Mouse (Mus musculus): ENCODE measurements at regions not wholly inside any gene's neighbourhood (a gene's known extent, or its start where the extent isn't known, plus 50 kb on each side); places are given as distances from the start of the nearest gene placed in this dataset.

DNA sequence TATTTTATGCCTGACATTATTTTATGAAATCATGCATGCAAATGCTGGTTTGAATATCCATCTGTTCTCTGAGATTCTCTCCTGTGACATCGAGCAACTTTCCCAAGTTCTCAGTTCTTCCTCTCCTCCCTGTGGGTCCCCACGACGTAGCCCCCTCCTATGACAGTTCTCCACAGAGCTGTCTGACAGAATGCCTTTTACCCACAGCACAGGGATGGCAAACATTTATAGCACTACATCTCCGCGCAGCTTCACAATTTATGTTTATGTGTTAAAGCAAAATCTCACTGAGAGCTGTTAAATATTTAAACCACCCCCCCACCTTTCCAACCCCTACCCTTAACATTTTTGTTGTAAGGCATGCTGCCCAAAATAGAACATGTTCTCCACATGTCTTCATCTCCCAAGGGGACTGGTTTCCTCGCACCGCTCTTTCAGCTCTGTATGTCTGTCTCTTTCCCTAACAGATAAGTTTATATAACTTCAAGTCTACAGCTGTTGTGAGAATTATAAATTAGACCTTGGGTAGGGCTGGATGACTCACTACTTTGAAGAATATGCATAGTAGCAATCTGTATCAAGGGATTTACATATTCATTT, 63.5 kb upstream of the Ndst3 start:
- WGBS, result 71% methylated on average over 7 of the region's 7 CpGs
- H3K4me1 ChIP-seq (ENCODE audit: insufficient read depth, low read length), result no peaks in the 10 kb centered on the region

DNA sequence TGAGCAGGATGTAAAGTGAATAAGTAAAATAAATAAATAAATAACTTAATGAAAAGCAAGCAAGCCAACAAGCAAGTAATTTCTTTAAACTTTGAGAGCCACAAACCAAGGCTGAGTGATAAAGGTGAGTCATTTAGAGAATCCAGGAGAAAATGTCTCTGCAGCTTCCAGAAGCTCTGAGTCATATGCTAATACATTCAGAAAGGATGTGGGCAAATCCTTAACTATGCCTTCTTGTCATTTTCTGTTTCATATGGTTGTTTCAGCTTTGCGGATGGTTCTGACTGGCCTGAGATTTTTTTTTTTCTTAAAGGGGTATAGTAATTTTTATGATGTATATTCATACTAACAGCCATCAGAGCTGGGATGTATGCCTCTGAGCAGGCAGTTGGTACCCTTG, 64.3 kb upstream of the Ndst3 start:
- Histone ChIP-seq H3K27ac (ENCODE audit: low read length) (no peak overlapping the region), H3K4me1 (ENCODE audit: insufficient read depth, low read length) (no peaks in the 10 kb centered on the region), H3K9me3 (ENCODE audit: low read length) (no peaks in the 10 kb centered on the region), H3K9ac (replicated peaks; ENCODE audit: low read length) (no peak overlapping the region), H3K36me3 (ENCODE audit: insufficient read depth, low read length) (no peaks in the 10 kb centered on the region), H3K4me3 (ENCODE audit: low read length) (no peak overlapping the region), H3K27me3 (ENCODE audit: insufficient read depth, low read length) (no peaks in the 10 kb centered on the region), H3K4me2 (replicated peaks; ENCODE audit: low read depth, low read length) (no peak overlapping the region)
- no peak for ATAC-seq (ENCODE audit: low FRiP score, low TSS enrichment)
- 90% methylated on average over 1 of the region's 1 CpGs for WGBS

More for the DNA sequence above, 63.5 kb upstream of the Ndst3 start:
- H3K4me2 ChIP-seq (replicated peaks; ENCODE audit: low read depth, low read length), result no peak overlapping the region
- H3K9me3 ChIP-seq (ENCODE audit: low read length), result no peaks in the 10 kb centered on the region
- no peak overlapping the region for H3K27ac ChIP-seq (ENCODE audit: low read length)
- no peaks in the 10 kb centered on the region for H3K36me3 ChIP-seq (ENCODE audit: insufficient read depth, low read length)
- H3K27me3 ChIP-seq (ENCODE audit: insufficient read depth, low read length), result no peaks in the 10 kb centered on the region
- no peak for ATAC-seq (ENCODE audit: low FRiP score, low TSS enrichment)
- no peak overlapping the region for H3K9ac ChIP-seq (replicated peaks; ENCODE audit: low read length)
- H3K4me3 ChIP-seq (ENCODE audit: low read length), result no peak overlapping the region

DNA sequence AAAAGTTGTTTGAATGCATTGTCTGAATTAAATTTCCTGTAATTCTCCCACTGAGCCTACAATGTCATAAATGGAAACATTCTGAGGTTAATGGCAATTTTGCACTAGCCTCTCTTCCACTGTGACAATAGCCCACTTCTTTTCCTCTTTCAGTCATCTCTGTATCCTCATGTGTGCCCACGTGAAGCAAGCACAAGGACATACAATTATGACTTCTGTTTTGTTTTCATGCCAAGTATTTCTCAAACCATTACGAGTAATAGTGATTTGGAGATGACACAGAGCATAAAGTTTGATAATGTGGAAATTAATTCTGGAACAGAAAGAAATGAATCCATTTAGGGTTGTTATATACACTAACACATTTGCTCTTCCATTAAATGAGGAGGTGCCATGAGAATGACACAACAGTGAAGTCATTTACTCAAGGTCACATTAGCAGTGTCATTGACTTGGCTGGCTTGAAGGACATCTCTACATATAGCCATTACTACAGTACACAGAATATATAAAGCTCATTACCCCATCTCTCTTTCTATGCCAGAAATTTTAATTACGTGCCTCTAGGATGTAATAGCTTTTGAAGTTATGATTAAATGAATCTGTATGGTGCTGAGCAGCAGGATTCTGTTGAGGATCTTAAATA, 75.4 kb upstream of the Ndst3 start:
- H3K9ac ChIP-seq (replicated peaks; ENCODE audit: low read length), result no peak overlapping the region
- no peaks in the 10 kb centered on the region for H3K36me3 ChIP-seq (ENCODE audit: insufficient read depth, low read length)
- no peaks in the 10 kb centered on the region for H3K9me3 ChIP-seq (ENCODE audit: low read length)
- H3K4me1 ChIP-seq (ENCODE audit: insufficient read depth, low read length), result no peaks in the 10 kb centered on the region
- no peak for ATAC-seq (ENCODE audit: low FRiP score, low TSS enrichment)
- no peak overlapping the region for H3K4me3 ChIP-seq (ENCODE audit: low read length)
- H3K27ac ChIP-seq (ENCODE audit: low read length), result no peak overlapping the region
- no peaks in the 10 kb centered on the region for H3K27me3 ChIP-seq (ENCODE audit: insufficient read depth, low read length)
- WGBS, result 82% methylated on average over 3 of the region's 3 CpGs
- H3K4me2 ChIP-seq (replicated peaks; ENCODE audit: low read depth, low read length), result no peak overlapping the region

DNA sequence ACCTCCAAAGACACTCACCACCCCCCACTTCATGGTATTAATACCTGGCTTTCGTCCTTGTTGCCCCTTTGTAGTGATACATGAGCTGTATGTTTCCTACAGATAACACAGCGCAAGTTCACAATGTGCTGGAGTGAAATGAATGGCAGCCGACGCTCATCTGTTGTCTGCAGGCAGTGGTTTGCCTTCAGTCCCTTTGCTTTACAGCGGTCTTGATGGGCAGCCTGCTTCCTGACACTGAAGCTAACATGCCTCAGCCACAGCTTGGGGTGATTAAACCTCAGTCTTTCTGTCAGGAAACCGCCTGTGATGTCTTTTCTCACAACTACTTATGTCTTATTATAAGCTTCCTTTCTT, 75.9 kb upstream of the Ndst3 start:
- ATAC-seq (ENCODE audit: low FRiP score, low TSS enrichment), result no peak
- Histone ChIP-seq H3K36me3 (ENCODE audit: insufficient read depth, low read length) (no peaks in the 10 kb centered on the region), H3K27ac (ENCODE audit: low read length) (no peak overlapping the region), H3K4me3 (ENCODE audit: low read length) (no peak overlapping the region), H3K9me3 (ENCODE audit: low read length) (no peaks in the 10 kb centered on the region), H3K4me1 (ENCODE audit: insufficient read depth, low read length) (no peaks in the 10 kb centered on the region), H3K9ac (replicated peaks; ENCODE audit: low read length) (no peak overlapping the region), H3K4me2 (replicated peaks; ENCODE audit: low read depth, low read length) (no peak overlapping the region), H3K27me3 (ENCODE audit: insufficient read depth, low read length) (no peaks in the 10 kb centered on the region)
- WGBS, result 75% methylated on average over 6 of the region's 6 CpGs

DNA sequence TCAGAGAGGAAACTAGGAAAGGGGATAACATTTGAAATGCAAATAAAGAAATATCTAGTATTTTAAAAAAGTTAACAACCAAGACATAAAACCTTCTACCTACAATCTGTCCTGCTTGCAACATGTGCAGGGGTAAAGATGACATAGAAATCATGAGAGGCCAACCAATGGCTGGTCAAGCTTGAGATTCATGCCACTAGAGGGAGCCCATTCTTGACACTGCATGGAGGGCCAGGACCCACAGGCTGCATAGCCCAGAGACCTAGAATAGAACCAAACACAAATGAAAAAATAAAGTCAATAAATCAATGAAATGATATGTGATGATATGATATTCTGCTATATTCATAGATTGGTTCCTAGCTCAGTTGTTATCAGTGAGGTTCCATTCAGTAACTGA, 89.9 kb upstream of the Ndst3 start:
- Histone ChIP-seq H3K4me3 (ENCODE audit: low read length) (no peak overlapping the region), H3K27ac (ENCODE audit: low read length) (no peak overlapping the region), H3K9ac (replicated peaks; ENCODE audit: low read length) (no peak overlapping the region), H3K4me1 (ENCODE audit: insufficient read depth, low read length) (no peaks in the 10 kb centered on the region), H3K4me2 (replicated peaks; ENCODE audit: low read depth, low read length) (no peak overlapping the region), H3K27me3 (ENCODE audit: insufficient read depth, low read length) (no peaks in the 10 kb centered on the region), H3K9me3 (ENCODE audit: low read length) (no peaks in the 10 kb centered on the region), H3K36me3 (ENCODE audit: insufficient read depth, low read length) (no peaks in the 10 kb centered on the region)
- ATAC-seq (ENCODE audit: low FRiP score, low TSS enrichment), result no peak

DNA sequence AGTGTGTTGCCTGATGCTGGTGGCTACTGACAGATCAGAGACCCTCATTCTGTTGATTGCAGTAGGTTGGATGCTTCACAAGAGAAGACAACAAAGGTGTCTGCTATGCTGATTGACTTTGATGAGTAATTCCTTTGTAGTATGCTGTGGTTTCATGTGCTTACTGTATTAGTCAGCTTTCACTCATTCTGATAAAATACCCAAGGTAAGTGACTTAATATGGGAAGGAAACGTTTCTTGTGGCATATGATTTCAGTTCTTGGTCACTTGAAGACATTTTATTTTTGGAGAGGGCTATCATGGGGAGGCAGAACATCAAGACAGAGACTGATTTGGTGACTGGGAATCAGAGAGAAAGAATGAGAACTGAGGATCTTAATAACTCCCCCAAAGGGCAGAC, 90.9 kb upstream of the Ndst3 start:
- no peak for ATAC-seq (ENCODE audit: low FRiP score, low TSS enrichment)
- Histone ChIP-seq H3K4me1 (ENCODE audit: insufficient read depth, low read length) (no peaks in the 10 kb centered on the region), H3K9ac (replicated peaks; ENCODE audit: low read length) (no peak overlapping the region), H3K27ac (ENCODE audit: low read length) (no peak overlapping the region), H3K36me3 (ENCODE audit: insufficient read depth, low read length) (no peaks in the 10 kb centered on the region), H3K4me3 (ENCODE audit: low read length) (no peak overlapping the region), H3K9me3 (ENCODE audit: low read length) (no peaks in the 10 kb centered on the region), H3K4me2 (replicated peaks; ENCODE audit: low read depth, low read length) (no peak overlapping the region), H3K27me3 (ENCODE audit: insufficient read depth, low read length) (no peaks in the 10 kb centered on the region)
- 74% methylated on average over 1 of the region's 1 CpGs for WGBS

DNA sequence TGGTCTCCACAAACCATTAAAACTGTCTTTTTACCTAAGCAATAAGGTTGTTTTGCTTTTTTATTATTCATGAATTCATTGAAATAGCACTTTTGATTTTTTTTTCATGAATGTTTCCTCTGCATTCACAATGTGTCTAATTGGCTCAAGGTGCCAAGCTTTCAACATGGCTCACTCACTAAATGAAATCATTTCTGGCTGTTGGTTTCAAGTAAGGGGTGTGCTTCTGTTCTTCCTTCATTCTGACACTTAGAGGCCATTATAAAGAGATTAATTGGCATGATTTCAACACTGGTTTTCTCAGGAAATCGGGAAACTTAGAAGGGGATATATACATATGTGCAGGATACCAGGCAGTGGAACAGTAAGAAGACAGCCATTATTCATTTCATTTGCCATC, 93.5 kb upstream of the Ndst3 start:
- Histone ChIP-seq H3K9ac (replicated peaks; ENCODE audit: low read length) (no peak overlapping the region), H3K4me2 (replicated peaks; ENCODE audit: low read depth, low read length) (no peak overlapping the region), H3K36me3 (ENCODE audit: insufficient read depth, low read length) (no peaks in the 10 kb centered on the region), H3K27ac (ENCODE audit: low read length) (no peak overlapping the region), H3K4me3 (ENCODE audit: low read length) (no peak overlapping the region), H3K9me3 (ENCODE audit: low read length) (no peaks in the 10 kb centered on the region), H3K27me3 (ENCODE audit: insufficient read depth, low read length) (no peaks in the 10 kb centered on the region), H3K4me1 (ENCODE audit: insufficient read depth, low read length) (no peaks in the 10 kb centered on the region)
- no peak for ATAC-seq (ENCODE audit: low FRiP score, low TSS enrichment)
- 73% methylated on average over 1 of the region's 1 CpGs for WGBS

DNA sequence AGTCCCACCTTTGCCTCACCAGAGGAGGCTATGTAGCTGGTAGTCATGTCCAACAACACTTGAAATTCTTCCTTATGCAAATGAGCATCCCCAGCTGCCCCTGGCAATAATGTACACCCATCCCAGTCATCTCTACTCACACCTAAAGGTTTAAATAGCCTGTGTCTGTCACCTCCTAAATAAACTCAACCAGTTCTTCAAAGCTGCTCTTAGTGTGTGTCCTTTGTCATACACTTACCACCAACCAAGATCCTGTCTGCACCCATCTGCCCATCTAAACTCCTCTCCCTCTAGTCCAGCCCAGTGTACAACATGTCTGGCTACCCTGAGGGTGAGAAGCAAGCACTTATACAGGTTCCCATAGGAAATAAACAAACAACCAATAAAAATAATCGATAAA, 103.4 kb upstream of the Ndst3 start:
- no peaks in the 10 kb centered on the region for H3K27me3 ChIP-seq (ENCODE audit: insufficient read depth, low read length)
- no peak overlapping the region for H3K4me3 ChIP-seq (ENCODE audit: low read length)
- H3K36me3 ChIP-seq (ENCODE audit: insufficient read depth, low read length), result no peaks in the 10 kb centered on the region
- 94% methylated on average over 1 of the region's 1 CpGs for WGBS
- no peak for ATAC-seq (ENCODE audit: low FRiP score, low TSS enrichment)
- no peak overlapping the region for H3K9ac ChIP-seq (replicated peaks; ENCODE audit: low read length)
- H3K4me2 ChIP-seq (replicated peaks; ENCODE audit: low read depth, low read length), result no peak overlapping the region
- no peaks in the 10 kb centered on the region for H3K4me1 ChIP-seq (ENCODE audit: insufficient read depth, low read length)
- no peaks in the 10 kb centered on the region for H3K9me3 ChIP-seq (ENCODE audit: low read length)
- no peak overlapping the region for H3K27ac ChIP-seq (ENCODE audit: low read length)

DNA sequence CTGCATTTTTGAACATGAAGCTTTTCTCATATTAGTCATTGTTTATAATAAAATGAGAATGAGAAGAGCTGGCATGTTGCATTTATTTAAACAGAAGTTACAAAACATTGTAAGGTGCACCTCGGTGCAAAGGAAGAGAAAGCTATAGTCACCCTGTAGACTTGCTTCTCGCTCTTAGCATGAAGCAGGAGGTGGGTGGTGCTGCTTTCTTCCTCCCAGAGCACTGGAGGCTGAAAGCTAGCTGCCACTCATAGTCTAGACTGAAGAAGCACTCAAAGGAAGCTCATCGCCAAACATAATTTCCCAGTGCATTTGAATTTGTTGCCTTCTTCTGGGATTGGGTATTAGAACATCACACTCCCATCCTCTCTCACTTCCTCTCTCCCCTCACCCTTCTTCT, 114.7 kb upstream of the Ndst3 start:
- H3K27me3 ChIP-seq (ENCODE audit: insufficient read depth, low read length), result no peaks in the 10 kb centered on the region
- H3K36me3 ChIP-seq (ENCODE audit: insufficient read depth, low read length), result no peaks in the 10 kb centered on the region
- 95% methylated on average over 3 of the region's 3 CpGs for WGBS
- no peak overlapping the region for H3K4me2 ChIP-seq (replicated peaks; ENCODE audit: low read depth, low read length)
- no peaks in the 10 kb centered on the region for H3K9me3 ChIP-seq (ENCODE audit: low read length)
- H3K9ac ChIP-seq (replicated peaks; ENCODE audit: low read length), result no peak overlapping the region
- H3K27ac ChIP-seq (ENCODE audit: low read length), result no peak overlapping the region
- no peak overlapping the region for H3K4me3 ChIP-seq (ENCODE audit: low read length)
- ATAC-seq (ENCODE audit: low FRiP score, low TSS enrichment), result no peak
- no peaks in the 10 kb centered on the region for H3K4me1 ChIP-seq (ENCODE audit: insufficient read depth, low read length)

DNA sequence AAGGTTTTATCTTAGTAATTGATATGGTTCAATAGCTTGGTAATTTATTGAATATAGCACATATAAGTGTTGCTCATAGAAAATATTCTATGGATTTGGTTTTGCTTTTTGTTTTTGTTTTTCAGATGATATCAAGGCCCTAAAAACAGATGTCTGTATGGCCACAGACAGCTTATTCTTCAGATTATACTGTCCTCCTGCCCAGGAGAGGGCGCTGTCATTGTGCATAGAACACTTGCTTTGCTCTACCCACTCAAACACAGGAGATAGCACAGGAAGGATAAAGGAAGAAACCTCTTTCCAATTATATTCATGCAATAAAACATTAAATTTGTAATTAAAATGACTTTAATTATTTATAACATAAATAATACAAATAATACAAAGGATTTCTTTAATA, 115.4 kb upstream of the Ndst3 start:
- no peaks in the 10 kb centered on the region for H3K36me3 ChIP-seq (ENCODE audit: insufficient read depth, low read length)
- 95% methylated on average over 1 of the region's 1 CpGs for WGBS
- H3K4me1 ChIP-seq (ENCODE audit: insufficient read depth, low read length), result no peaks in the 10 kb centered on the region
- H3K27ac ChIP-seq (ENCODE audit: low read length), result no peak overlapping the region
- no peak for ATAC-seq (ENCODE audit: low FRiP score, low TSS enrichment)
- H3K9me3 ChIP-seq (ENCODE audit: low read length), result no peaks in the 10 kb centered on the region
- H3K4me2 ChIP-seq (replicated peaks; ENCODE audit: low read depth, low read length), result no peak overlapping the region
- no peak overlapping the region for H3K9ac ChIP-seq (replicated peaks; ENCODE audit: low read length)
- H3K27me3 ChIP-seq (ENCODE audit: insufficient read depth, low read length), result no peaks in the 10 kb centered on the region
- H3K4me3 ChIP-seq (ENCODE audit: low read length), result no peak overlapping the region

Data from kidney, embryonic 16.5 days (tissue).